Mouse (Mus musculus): ENCODE data around the gene Rps6kl1. TPM values are rescaled to one million over a fixed set of nuclear protein-coding genes. Genes with fewer than 3 reads are reported as not detected.

Gene Rps6kl1
- polyA plus RNA-seq, 2 experiments, result 0.31 to 0.57 TPM

DNA sequence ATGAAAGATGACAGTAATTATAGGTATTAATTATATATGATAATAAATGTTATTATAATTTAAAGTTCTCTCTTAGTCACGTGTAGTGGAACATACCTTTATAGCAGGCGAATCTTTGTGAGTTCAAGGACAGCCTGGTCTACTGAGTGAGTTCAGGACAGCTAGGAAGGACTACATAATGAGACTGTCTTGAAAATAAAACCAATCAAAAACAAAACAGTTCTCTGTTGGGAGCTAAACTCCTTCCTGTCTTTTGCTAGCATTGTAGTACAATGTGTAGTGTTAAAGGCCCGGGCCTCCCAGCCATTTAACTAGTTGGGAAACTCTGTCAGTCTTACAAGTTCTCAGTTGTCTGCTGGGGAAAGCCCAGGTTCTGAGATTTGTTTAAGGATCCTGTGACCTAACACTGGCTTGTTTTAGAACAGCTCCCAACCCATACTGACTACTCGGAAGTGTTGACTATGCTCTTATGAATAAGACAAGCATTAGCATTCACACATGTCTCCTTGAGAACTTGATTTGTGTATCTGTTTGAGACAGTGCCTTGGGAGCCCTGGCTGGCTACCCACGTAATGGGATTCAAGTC lies 49.5 kb downstream of the Rps6kl1 start:
- Histone ChIP-seq H3K27ac (no peak overlapping the region), H3K27me3 (ENCODE audit: control insufficient read depth, insufficient read depth, low read length) (no peaks in the 10 kb centered on the region), H3K9ac (replicated peaks) (no peak overlapping the region), H3K4me3 (ENCODE audit: insufficient read depth in 1 of 2, low read depth in 2 of 2, low read length in 2 of 2) (no peak overlapping the region), H3K36me3 (replicated peaks; ENCODE audit: control insufficient read depth, insufficient read depth, low read depth) (no peaks in the 10 kb centered on the region), H3K9me3 (ENCODE audit: control insufficient read depth, low read length) (no peaks in the 10 kb centered on the region), H3K4me2 (ENCODE audit: low read depth) (no peak overlapping the region), H3K4me1 (replicated peaks; ENCODE audit: control insufficient read depth in 2 of 2, insufficient read depth in 2 of 2, low read length in 1 of 2) (peaks cover 0 to 6% of the 10 kb centered on the region in 2 experiments; a peak in 2 of 4 replicates)
- ATAC-seq (ENCODE audit: insufficient read depth), result no peak
- 72% methylated on average over 5 of the region's 5 CpGs for WGBS (ENCODE audit: insufficient replicate concordance)
- no peak for DNase-seq (ENCODE audit: low read depth in 3 of 3, low spot score in 3 of 3)
- TF ChIP-seq EP300 (IDR thresholded peaks at IDR 0.05; ENCODE audit: low read depth) (no peak), CTCF (IDR thresholded peaks at IDR 0.05; ENCODE audit: low read depth) (no peak)

GRCm38 (mm10) chr12:85101001-85101400 lies 50.1 kb downstream of the Rps6kl1 start:
- 80% methylated on average over 14 of the region's 14 CpGs for WGBS (ENCODE audit: insufficient replicate concordance)
- Histone ChIP-seq H3K27me3 (ENCODE audit: control insufficient read depth, insufficient read depth, low read length) (no peaks in the 10 kb centered on the region), H3K27ac (no peak overlapping the region), H3K36me3 (replicated peaks; ENCODE audit: control insufficient read depth, insufficient read depth, low read depth) (no peaks in the 10 kb centered on the region), H3K4me1 (replicated peaks; ENCODE audit: control insufficient read depth in 2 of 2, insufficient read depth in 2 of 2, low read length in 1 of 2) (peaks cover 0 to 5% of the 10 kb centered on the region in 2 experiments; a peak in 2 of 4 replicates), H3K9ac (replicated peaks) (no peak overlapping the region), H3K4me3 (ENCODE audit: insufficient read depth in 1 of 2, low read depth in 2 of 2, low read length in 2 of 2) (no peak overlapping the region), H3K4me2 (ENCODE audit: low read depth) (no peak overlapping the region), H3K9me3 (ENCODE audit: control insufficient read depth, low read length) (no peaks in the 10 kb centered on the region)
- DNase-seq (ENCODE audit: low read depth in 3 of 3, low spot score in 3 of 3), result no peak
- no peak for ATAC-seq (ENCODE audit: insufficient read depth)
- TF ChIP-seq EP300 (IDR thresholded peaks at IDR 0.05; ENCODE audit: low read depth) (no peak), CTCF (IDR thresholded peaks at IDR 0.05; ENCODE audit: low read depth) (no peak)

- no peaks in the 10 kb centered on the region for H3K27me3 ChIP-seq (ENCODE audit: control insufficient read depth, insufficient read depth, low read length)
- no peak for DNase-seq (ENCODE audit: low read depth in 3 of 3, low spot score in 3 of 3)
- ATAC-seq (ENCODE audit: insufficient read depth), result no peak
- no peak overlapping the region for H3K4me3 ChIP-seq (ENCODE audit: insufficient read depth in 1 of 2, low read depth in 2 of 2, low read length in 2 of 2)
- TF ChIP-seq CTCF (IDR thresholded peaks at IDR 0.05; ENCODE audit: low read depth), result no peak
- no peak for TF ChIP-seq EP300 (IDR thresholded peaks at IDR 0.05; ENCODE audit: low read depth)
- H3K27ac ChIP-seq, result no peak overlapping the region
- H3K9ac ChIP-seq (replicated peaks), result no peak overlapping the region
- H3K4me1 ChIP-seq (replicated peaks; ENCODE audit: control insufficient read depth in 2 of 2, insufficient read depth in 2 of 2, low read length in 1 of 2), result peaks cover 3 to 12% of the 10 kb centered on the region in 2 experiments; a peak in 2 of 4 replicates
- 80% methylated on average over 7 of the region's 7 CpGs for WGBS (ENCODE audit: insufficient replicate concordance)
- no peaks in the 10 kb centered on the region for H3K9me3 ChIP-seq (ENCODE audit: control insufficient read depth, low read length)
- no peak overlapping the region for H3K4me2 ChIP-seq (ENCODE audit: low read depth)
- H3K36me3 ChIP-seq (replicated peaks; ENCODE audit: control insufficient read depth, insufficient read depth, low read depth), result no peaks in the 10 kb centered on the region
These were observed 55.2 kb downstream of the Rps6kl1 start for GRCm38 (mm10) chr12:85095859-85096258.

DNA sequence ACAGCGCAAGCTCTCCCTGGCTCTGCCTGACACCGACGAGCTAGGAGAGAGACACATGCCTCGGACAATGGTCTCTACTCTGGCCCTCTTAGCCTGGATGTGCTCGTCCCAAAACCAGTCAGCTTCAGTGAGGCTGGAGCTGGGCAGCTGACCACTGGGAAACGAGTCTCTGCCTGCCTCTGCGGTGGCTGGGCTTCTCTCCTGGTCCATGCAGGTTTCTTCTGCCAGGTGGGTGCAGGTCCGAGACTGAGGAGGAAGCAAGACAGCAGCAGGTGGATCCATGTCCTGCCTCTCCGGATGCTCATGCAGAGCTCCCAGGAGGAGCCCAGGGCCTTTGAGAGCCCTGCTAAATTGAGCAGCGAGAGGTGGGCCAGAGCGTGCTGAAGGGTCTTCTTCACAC lies 55.9 kb downstream of the Rps6kl1 start:
- ATAC-seq (ENCODE audit: insufficient read depth) (no peak), DNase-seq (ENCODE audit: low read depth in 3 of 3, low spot score in 3 of 3) (no peak)
- H3K27me3 ChIP-seq (ENCODE audit: control insufficient read depth, insufficient read depth, low read length), result no peaks in the 10 kb centered on the region
- H3K9ac ChIP-seq (replicated peaks), result no peak overlapping the region
- H3K4me3 ChIP-seq (ENCODE audit: insufficient read depth in 1 of 2, low read depth in 2 of 2, low read length in 2 of 2), result no peak overlapping the region
- no peak overlapping the region for H3K4me2 ChIP-seq (ENCODE audit: low read depth)
- 82% methylated on average over 11 of the region's 11 CpGs for WGBS (ENCODE audit: insufficient replicate concordance)
- H3K27ac ChIP-seq, result no peak overlapping the region
- H3K9me3 ChIP-seq (ENCODE audit: control insufficient read depth, low read length), result no peaks in the 10 kb centered on the region
- H3K36me3 ChIP-seq (replicated peaks; ENCODE audit: control insufficient read depth, insufficient read depth, low read depth), result no peaks in the 10 kb centered on the region
- H3K4me1 ChIP-seq (replicated peaks; ENCODE audit: control insufficient read depth in 2 of 2, insufficient read depth in 2 of 2, low read length in 1 of 2), result peaks cover 4 to 17% of the 10 kb centered on the region in 2 experiments; a peak in 2 of 4 replicates
- TF ChIP-seq CTCF (IDR thresholded peaks at IDR 0.05; ENCODE audit: low read depth), result no peak
- no peak for TF ChIP-seq EP300 (IDR thresholded peaks at IDR 0.05; ENCODE audit: low read depth)

- no peaks in the 10 kb centered on the region for H3K9me3 ChIP-seq (ENCODE audit: control insufficient read depth, low read length)
- H3K27me3 ChIP-seq (ENCODE audit: control insufficient read depth, insufficient read depth, low read length), result no peaks in the 10 kb centered on the region
- ATAC-seq (ENCODE audit: insufficient read depth), result no peak
- H3K4me2 ChIP-seq (ENCODE audit: low read depth), result no peak overlapping the region
- 73% methylated on average over 10 of the region's 10 CpGs for WGBS (ENCODE audit: insufficient replicate concordance)
- no peaks in the 10 kb centered on the region for H3K36me3 ChIP-seq (replicated peaks; ENCODE audit: control insufficient read depth, insufficient read depth, low read depth)
- TF ChIP-seq EP300 (IDR thresholded peaks at IDR 0.05; ENCODE audit: low read depth), result no peak
- no peak for TF ChIP-seq CTCF (IDR thresholded peaks at IDR 0.05; ENCODE audit: low read depth)
- peaks cover 4 to 17% of the 10 kb centered on the region in 2 experiments; a peak in 2 of 4 replicates for H3K4me1 ChIP-seq (replicated peaks; ENCODE audit: control insufficient read depth in 2 of 2, insufficient read depth in 2 of 2, low read length in 1 of 2)
- H3K27ac ChIP-seq, result no peak overlapping the region
- no peak overlapping the region for H3K4me3 ChIP-seq (ENCODE audit: insufficient read depth in 1 of 2, low read depth in 2 of 2, low read length in 2 of 2)
- DNase-seq (ENCODE audit: low read depth in 3 of 3, low spot score in 3 of 3), result no peak
- no peak overlapping the region for H3K9ac ChIP-seq (replicated peaks)
These were observed 56.4 kb downstream of the Rps6kl1 start for GRCm38 (mm10) chr12:85094706-85095105.

Measured in liver, embryonic 14.5 days (tissue).